Mouse (Mus musculus) cerebellum, adult 9-11 months (tissue): Measurements from ENCODE around the gene Vwc2.

Experiments
- DNase-seq: peaks from one replicate; pipeline ENCODE4 v3.0.0; 2022

Vwc2 gene

GRCm38 (mm10) chr11:11257348-11257747 lies 143.3 kb downstream of the Vwc2 start:
- DNase-seq: no peak

DNA sequence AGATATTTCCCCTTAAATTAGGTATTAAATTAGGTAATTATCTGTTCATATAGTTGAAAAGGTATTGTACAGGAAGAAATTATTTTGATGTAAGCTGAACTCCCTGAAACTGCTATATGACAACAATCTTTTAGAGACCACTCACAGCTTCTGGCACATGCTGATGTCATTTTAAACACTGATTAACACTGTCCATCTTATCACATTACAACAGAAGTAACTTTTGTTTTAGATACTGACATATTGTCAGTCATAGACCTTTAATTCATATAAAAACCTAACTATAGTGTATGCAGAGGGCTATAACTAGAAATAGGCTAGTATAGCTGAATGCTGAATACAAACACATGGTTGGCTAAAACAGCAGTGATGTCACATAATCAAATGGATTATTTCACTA lies 166.1 kb downstream of the Vwc2 start:
- DNase-seq: no peak

DNA sequence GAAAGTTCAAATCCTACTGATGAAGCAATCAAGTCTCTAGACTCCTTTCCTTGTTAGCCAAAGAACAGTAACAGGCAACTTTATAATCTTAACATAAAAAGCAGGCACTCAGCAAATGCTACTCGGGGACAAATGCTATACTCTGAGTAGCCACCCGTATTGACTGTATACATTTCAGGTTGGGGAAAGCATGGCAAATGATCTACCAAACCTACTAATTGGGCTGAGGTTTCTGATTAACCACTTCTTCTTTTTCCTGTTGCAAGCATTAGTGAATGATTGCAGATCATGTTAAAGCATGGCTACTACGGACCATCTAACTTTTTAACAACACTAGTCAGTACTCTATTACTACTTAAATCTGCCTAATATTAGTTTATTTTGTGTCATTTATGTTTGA lies 169.5 kb downstream of the Vwc2 start:
- DNase-seq: no peak
